Mouse (Mus musculus) embryonic facial prominence, embryonic 12.5 days (tissue): Measurements from ENCODE around the gene Slc12a1. TPM values are rescaled to one million over a fixed set of nuclear protein-coding genes. Genes with fewer than 3 reads are reported as not detected.

Experiments
- ATAC-seq: fragments of 200-750 bp; cut with Nextera tagmentation; 2 replicates; pipeline ENCODE4 v1.8.0; 2017; ENCODE audit not compliant: insufficient number of reproducible peaks, insufficient read depth, low FRiP score, low TSS enrichment
- H3K27ac ChIP-seq: fragments of 300-500 bp; sonication (generic); 2 replicates; pipeline ENCODE4 v1.5.1; 2016; ENCODE audit warnings: mild to moderate bottlenecking
- H3K27me3 ChIP-seq: fragments of 300-500 bp; sonication (generic); 2 replicates; pipeline ENCODE4 v1.6.1; 2016; ENCODE audit warnings: mild to moderate bottlenecking, moderate library complexity
- H3K36me3 ChIP-seq: fragments of 300-500 bp; sonication (generic); 2 replicates; pipeline ENCODE4 v1.6.1; 2016; ENCODE audit warnings: mild to moderate bottlenecking
- H3K4me1 ChIP-seq: fragments of 300-500 bp; sonication (generic); 2 replicates; pipeline ENCODE4 v1.6.1; 2016
- H3K4me2 ChIP-seq: fragments of 300-500 bp; sonication (generic); replicated peaks from 2 replicates; pipeline ENCODE4 v1.6.1; 2016; ENCODE audit warnings: mild to moderate bottlenecking, moderate library complexity
- H3K4me3 ChIP-seq: fragments of 300-500 bp; sonication (generic); 2 replicates; pipeline ENCODE4 v1.5.1; 2016; ENCODE audit warnings: mild to moderate bottlenecking
- H3K9ac ChIP-seq: fragments of 300-500 bp; sonication (generic); 2 replicates; pipeline ENCODE4 v1.6.1; 2016; ENCODE audit warnings: mild to moderate bottlenecking, moderate library complexity
- H3K9me3 ChIP-seq: fragments of 300-500 bp; sonication (generic); 2 replicates; pipeline ENCODE4 v1.6.1; 2016; ENCODE audit warnings: mild to moderate bottlenecking, moderate library complexity
- WGBS: fragments of 180-500 bp; shearing (Covaris S2); methylation state at CpG from one replicate; pipeline ENCODE4 v1.1.7; 2016; 5-methylcytosine and 5-hydroxymethylcytosine counted together
- polyA plus RNA-seq: library from polyadenylated mRNA; unstranded; fragments of >200 nt; fragmentation: Nextera tagmentation; extraction: Ambion mirVana; gene quantifications from 2 replicates; pipeline ENCODE4 v1.2.1, GENCODE M21; 2016

Slc12a1 gene
- polyA plus RNA-seq, 1 experiment from 2014 or later = 0.04 TPM

DNA sequence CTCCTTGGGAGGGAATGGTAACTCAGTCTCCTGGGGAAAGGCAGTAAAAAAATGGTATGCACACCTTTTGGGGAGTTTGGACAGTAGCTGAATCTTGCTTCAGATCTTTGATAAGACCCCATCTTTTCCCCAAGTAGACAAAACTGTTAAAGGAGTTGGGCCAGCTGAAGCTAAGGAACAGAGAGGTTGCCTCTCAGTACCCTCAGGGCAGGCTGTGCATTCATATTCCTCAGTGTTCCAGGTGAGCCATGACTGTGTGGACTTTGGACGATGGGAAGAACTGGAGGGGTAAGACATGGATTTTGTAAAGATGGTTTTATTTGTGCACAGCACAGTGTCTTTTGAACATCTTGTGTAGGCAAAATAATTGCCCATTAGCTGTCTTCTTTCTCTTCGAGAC lies 108.0 kb downstream of the Slc12a1 start:
- no peaks in the 10 kb centered on the region for H3K9me3 ChIP-seq
- H3K27me3 ChIP-seq = no peaks in the 10 kb centered on the region
- H3K4me3 ChIP-seq = no peak overlapping the region
- no peak for ATAC-seq
- WGBS = 85% methylated on average over 2 of the region's 2 CpGs
- no peaks in the 10 kb centered on the region for H3K4me1 ChIP-seq
- H3K9ac ChIP-seq = no peak overlapping the region
- no peak overlapping the region for H3K4me2 ChIP-seq
- H3K36me3 ChIP-seq = peaks cover 30% of the 10 kb centered on the region
- H3K27ac ChIP-seq = no peak overlapping the region

- Histone ChIP-seq H3K4me3 (no peak overlapping the region), H3K9ac (no peak overlapping the region), H3K27me3 (no peaks in the 10 kb centered on the region), H3K36me3 (peaks cover 7% of the 10 kb centered on the region), H3K4me2 (no peak overlapping the region), H3K4me1 (no peaks in the 10 kb centered on the region), H3K9me3 (no peaks in the 10 kb centered on the region), H3K27ac (no peak overlapping the region)
- WGBS = 16% methylated on average over 5 of the region's 5 CpGs
- ATAC-seq = no peak
Measured at GRCm38 (mm10) chr2:125263056-125263455, 110.8 kb downstream of the Slc12a1 start.

DNA sequence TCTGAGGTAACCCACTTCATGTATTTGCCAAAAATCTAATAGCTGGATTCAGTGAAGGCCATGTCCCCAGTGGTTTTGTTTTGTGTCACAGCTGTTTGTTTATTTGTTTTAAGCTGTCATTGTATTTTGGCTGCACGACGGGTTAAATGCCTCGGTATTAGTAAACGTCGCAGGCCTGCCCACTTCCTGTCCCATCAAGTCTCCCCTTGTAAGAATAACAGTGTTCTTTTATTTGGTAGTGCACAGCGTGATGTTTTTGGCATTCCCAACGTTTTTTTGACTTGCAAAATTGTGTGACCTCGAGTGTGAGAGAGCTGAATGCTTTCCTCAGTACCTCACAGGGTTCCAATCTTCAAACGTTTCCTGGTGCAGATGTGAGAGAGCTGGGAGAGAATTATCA lies 111.4 kb downstream of the Slc12a1 start:
- no peaks in the 10 kb centered on the region for H3K4me1 ChIP-seq
- no peak overlapping the region for H3K9ac ChIP-seq
- H3K27ac ChIP-seq = no peak overlapping the region
- no peaks in the 10 kb centered on the region for H3K27me3 ChIP-seq
- H3K36me3 ChIP-seq = peaks cover 3% of the 10 kb centered on the region; the same call in 1 of the 2 replicates
- no peaks in the 10 kb centered on the region for H3K9me3 ChIP-seq
- H3K4me2 ChIP-seq = no peak overlapping the region
- ATAC-seq = no peak
- H3K4me3 ChIP-seq = no peak overlapping the region
- WGBS = 15% methylated on average over 9 of the region's 9 CpGs

DNA sequence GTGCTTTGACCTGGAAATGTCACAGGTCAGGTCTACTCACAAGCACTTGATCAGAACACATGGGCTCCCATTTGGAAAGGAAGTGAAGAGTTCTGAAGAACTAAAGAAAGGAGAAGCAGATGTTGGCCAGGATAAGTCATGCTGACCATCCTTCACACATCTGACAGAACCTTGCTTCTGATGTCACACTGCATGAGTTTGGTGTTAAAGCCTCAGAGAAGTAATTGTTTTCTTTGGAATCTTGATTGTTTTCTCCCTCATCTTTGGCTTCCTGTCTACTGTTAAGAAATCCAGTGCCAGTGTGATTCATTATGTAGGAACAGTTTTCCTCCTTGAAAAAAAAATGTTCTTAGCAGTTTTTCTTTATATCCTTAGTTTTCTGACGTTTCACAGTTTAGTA lies 116.6 kb downstream of the Slc12a1 start:
- no peaks in the 10 kb centered on the region for H3K9me3 ChIP-seq
- H3K4me2 ChIP-seq = no peak overlapping the region
- H3K4me1 ChIP-seq = no peaks in the 10 kb centered on the region
- H3K27me3 ChIP-seq = no peaks in the 10 kb centered on the region
- H3K36me3 ChIP-seq = no peaks in the 10 kb centered on the region
- ATAC-seq = no peak
- WGBS = 79% methylated on average over 1 of the region's 1 CpGs
- H3K4me3 ChIP-seq = no peak overlapping the region
- no peak overlapping the region for H3K27ac ChIP-seq
- no peak overlapping the region for H3K9ac ChIP-seq

DNA sequence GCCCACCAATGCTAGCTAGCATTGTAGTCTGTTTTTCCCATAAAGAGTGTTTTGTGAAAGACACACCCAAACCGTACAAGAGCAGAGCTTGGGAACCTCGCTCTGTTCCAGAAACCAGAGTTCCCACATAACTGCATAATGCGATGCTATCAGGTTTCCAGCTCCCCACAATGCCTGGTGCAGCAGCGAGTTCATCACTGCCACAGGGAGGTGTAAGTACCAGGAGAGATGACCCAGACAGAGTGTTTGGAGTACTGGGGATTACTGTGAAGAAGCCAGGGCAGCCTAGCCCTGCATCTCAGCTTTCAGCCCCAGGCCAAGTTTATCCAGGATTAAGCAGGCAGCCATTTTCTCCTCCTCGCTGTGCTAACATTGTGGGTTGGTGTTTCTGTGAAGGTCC lies 123.3 kb downstream of the Slc12a1 start:
- no peak overlapping the region for H3K4me3 ChIP-seq
- H3K27ac ChIP-seq = 0 out of 2 replicates have a peak overlapping the region, but pooled peaks have one; percentile 30
- no peak overlapping the region for H3K4me2 ChIP-seq
- 0 out of 2 replicates have a peak, but pooled peaks cover 3% of the 10 kb centered on the region for H3K4me1 ChIP-seq
- H3K9ac ChIP-seq = no peak overlapping the region
- ATAC-seq = peak; percentile 87; the same call in 1 of the 2 replicates
- no peaks in the 10 kb centered on the region for H3K36me3 ChIP-seq
- H3K27me3 ChIP-seq = no peaks in the 10 kb centered on the region
- 21% methylated on average over 5 of the region's 5 CpGs for WGBS
- H3K9me3 ChIP-seq = no peaks in the 10 kb centered on the region

DNA sequence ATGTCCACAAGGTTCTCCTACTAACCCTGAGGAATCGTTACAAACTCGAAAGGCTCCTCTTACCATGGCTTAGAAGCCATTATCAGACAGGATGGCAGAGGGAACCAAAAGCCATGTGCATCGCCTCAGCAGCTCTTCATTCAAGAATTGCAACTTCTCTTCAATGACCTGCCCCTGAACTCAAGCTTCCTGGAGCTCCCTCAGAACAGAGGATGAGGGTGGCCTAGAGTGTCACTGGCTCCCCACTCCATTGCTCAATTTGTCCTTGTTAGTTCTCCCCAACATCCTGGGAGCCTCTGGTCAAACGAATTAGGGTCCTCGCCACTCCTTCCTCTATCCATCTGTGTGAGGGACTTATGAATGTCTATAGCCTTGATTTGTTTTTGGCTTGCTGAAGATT lies 124.4 kb downstream of the Slc12a1 start:
- WGBS = 73% methylated on average over 5 of the region's 5 CpGs
- no peak overlapping the region for H3K4me2 ChIP-seq
- no peaks in the 10 kb centered on the region for H3K36me3 ChIP-seq
- no peaks in the 10 kb centered on the region for H3K27me3 ChIP-seq
- H3K4me3 ChIP-seq = no peak overlapping the region
- 0 out of 2 replicates have a peak, but pooled peaks cover 3% of the 10 kb centered on the region for H3K4me1 ChIP-seq
- H3K9me3 ChIP-seq = no peaks in the 10 kb centered on the region
- no peak for ATAC-seq
- H3K9ac ChIP-seq = no peak overlapping the region
- H3K27ac ChIP-seq = no peak overlapping the region

DNA sequence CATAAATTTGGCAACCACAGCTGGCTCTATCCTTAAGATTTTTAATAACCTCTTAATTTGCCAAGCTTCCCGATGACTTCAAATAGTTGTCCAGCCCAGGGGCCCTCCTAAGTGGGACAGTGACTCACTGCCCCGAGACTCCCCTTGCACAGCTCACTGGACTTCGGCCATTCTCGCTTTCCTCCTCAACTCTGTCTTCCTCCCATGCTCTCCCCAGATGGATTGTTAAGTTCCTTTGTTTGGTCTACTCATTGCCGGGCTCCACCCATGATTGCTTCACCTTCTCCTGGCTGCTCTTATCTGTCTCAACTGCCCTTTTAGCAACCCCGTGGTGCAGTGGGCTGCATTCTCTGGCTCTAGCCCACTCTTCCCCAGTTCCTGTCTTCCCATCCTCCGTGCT lies 126.2 kb downstream of the Slc12a1 start:
- WGBS = 77% methylated on average over 7 of the region's 7 CpGs
- Histone ChIP-seq H3K4me1 (0 out of 2 replicates have a peak, but pooled peaks cover 3% of the 10 kb centered on the region), H3K27ac (no peak overlapping the region), H3K36me3 (no peaks in the 10 kb centered on the region), H3K9me3 (no peaks in the 10 kb centered on the region), H3K4me3 (no peak overlapping the region), H3K9ac (no peak overlapping the region), H3K4me2 (no peak overlapping the region), H3K27me3 (no peaks in the 10 kb centered on the region)
- ATAC-seq = no peak

Other genes with a start within 250 kb of the Slc12a1 start
- gene Slc24a5, start 84.4 kb upstream of the Slc12a1 start, polyA plus RNA-seq = 5.0 and 6.3 TPM in 2 replicates
- gene Myef2, start 28.8 kb upstream of the Slc12a1 start, polyA plus RNA-seq = 139 and 150 TPM in 2 replicates
- gene Ctxn2, start 15.8 kb upstream of the Slc12a1 start, polyA plus RNA-seq = not detected in 2 replicates
- gene Dut, start 94.7 kb downstream of the Slc12a1 start, polyA plus RNA-seq = 160 and 167 TPM in 2 replicates